ENCODE assay signal across 8 mouse cellular contexts in genomic region chr3:153806077-153806772, GRCm38 (mm10). TPM values are rescaled to one million over a fixed set of nuclear protein-coding genes. Genes with fewer than 3 reads are reported as not detected.
DNase-seq lines count a peak whose midpoint lies in the region; ATAC-seq and TF ChIP-seq lines count a peak whose summit lies in the region.

No protein-coding gene starts in this region.

- no peak overlapping the region for H3K4me3 ChIP-seq in left cerebral cortex, adult 2 months

- intact Hi-C loops in gastrocnemius, postnatal 14 days (cut with DNase I; ENCODE audit: low total_unique reads) = loop anchor here (5.0 kb wide), 1 partner anchor 149 kb away; no protein-coding TSS in a partner anchor
- intact Hi-C loops in left cerebral cortex, adult 2 months (cut with DNase I) = loop anchor here (2.0 to 10.0 kb wide), 3 partner anchors 79 to 1041 kb away; partner anchors contain the start of gene St6galnac3

- TF ChIP-seq CTCF in left cerebral cortex, adult 2 months (IDR thresholded peaks at IDR 0.05) = peak; percentile 97

- DNase-seq in adrenal gland, adult (ENCODE audit: inconsistent age in 2 of 2, low spot score in 1 of 2) = peak; percentile 86 to 95
- peak; percentile 97 for DNase-seq in embryo, embryonic 10.5 days (ENCODE audit: low spot score)
- DNase-seq in gastrocnemius, postnatal 14 days = peak; percentile 85
- DNase-seq in induced T-regulatory cell, adult 2 months (ENCODE audit: low read depth) = peak; percentile 86
- peak; percentile 93 to 95 for DNase-seq in left cerebral cortex, adult 2 months (ENCODE audit: extremely low spot score in 1 of 2, low spot score in 2 of 2)
- peak; percentile 99 for DNase-seq in right cerebral cortex, postnatal 14 days
- peak; percentile 88 for DNase-seq in urinary bladder, postnatal 14 days (ENCODE audit: low spot score)

- H3K27ac ChIP-seq in left cerebral cortex, adult 2 months = no peak overlapping the region

- ATAC-seq in megakaryocyte, adult 5-6 weeks (ENCODE audit: poor library complexity, severe bottlenecking) = peak; percentile 75

RNA-seq across cellular contexts. Expression of gene Asb17, which starts 37.8 kb away (rescaled TPM):
- not detected for total RNA-seq in gastrocnemius, postnatal 14 days (2021)
- not detected for total RNA-seq in left cerebral cortex, adult 2 months (2021)
- 0.54 TPM in 1 of 2 replicates, not detected in the other for total RNA-seq in megakaryocyte, adult 5-6 weeks (2015)
- not detected in 2 replicates for total RNA-seq in megakaryocyte, adult 5-6 weeks (2017)
